Mouse (Mus musculus): Measurements from ENCODE around the gene Lysmd4. TPM values are rescaled to one million over a fixed set of nuclear protein-coding genes. Genes with fewer than 3 reads are reported as not detected.
"Not testable (repeated sequence)": the region's sequence is repeated elsewhere in the genome, so short reads cannot be mapped to it uniquely, and the experiment has no call there.

The Lysmd4 gene
- total RNA-seq, 2 experiments from 2014 or later: 37.0 to 37.6 TPM

GRCm38 (mm10) chr7:67228891-67229602 lies 6.7 kb downstream of the Lysmd4 start:
- intact Hi-C loops (cut with DNase I): no loop called here
- peak in 1 of 2 experiments; percentile 47 for DNase-seq (ENCODE audit: extremely low spot score in 1 of 2, low spot score in 2 of 2)

- no peak for DNase-seq (ENCODE audit: extremely low spot score in 1 of 2, low spot score in 2 of 2)
- intact Hi-C loops (cut with DNase I): no loop called here
Observed at GRCm38 (mm10) chr7:67229701-67230100, 7.4 kb downstream of the Lysmd4 start.

- intact Hi-C loops (cut with DNase I): no loop called here
- DNase-seq (ENCODE audit: extremely low spot score in 1 of 2, low spot score in 2 of 2): peak in 1 of 2 experiments; percentile 15
Observed at GRCm38 (mm10) chr7:67230221-67230620, 7.9 kb downstream of the Lysmd4 start.

- intact Hi-C loops (cut with DNase I): no loop called here
Observed at GRCm38 (mm10) chr7:67230640-67231140, 8.3 kb downstream of the Lysmd4 start.

GRCm38 (mm10) chr7:67232504-67232903 lies 10.2 kb downstream of the Lysmd4 start:
- DNase-seq (ENCODE audit: extremely low spot score in 1 of 2, low spot score in 2 of 2): no peak
- intact Hi-C loops (cut with DNase I): no loop called here

More at GRCm38 (mm10) chr7:67230640-67231140, 8.3 kb downstream of the Lysmd4 start:
- no peak for DNase-seq (ENCODE audit: extremely low spot score in 1 of 2, low spot score in 2 of 2)

- intact Hi-C loops (cut with DNase I): loop anchor here (5.0 kb wide), 1 partner anchor 398 kb away; no protein-coding TSS in a partner anchor
Observed at GRCm38 (mm10) chr7:67234797-67235196, 12.5 kb downstream of the Lysmd4 start.

GRCm38 (mm10) chr7:67236351-67236750 lies 14.0 kb downstream of the Lysmd4 start:
- intact Hi-C loops (cut with DNase I): loop anchor here (5.0 kb wide), 1 partner anchor 396 kb away; no protein-coding TSS in a partner anchor
- no peak for DNase-seq (ENCODE audit: extremely low spot score in 1 of 2, low spot score in 2 of 2)

More at GRCm38 (mm10) chr7:67234797-67235196, 12.5 kb downstream of the Lysmd4 start:
- DNase-seq (ENCODE audit: extremely low spot score in 1 of 2, low spot score in 2 of 2): peak in 1 of 2 experiments; percentile 78

- intact Hi-C loops (cut with DNase I): loop anchor here (5.0 kb wide), 1 partner anchor 395 kb away; no protein-coding TSS in a partner anchor
- no peak for DNase-seq (ENCODE audit: extremely low spot score in 1 of 2, low spot score in 2 of 2)
Observed at GRCm38 (mm10) chr7:67237752-67238151, 15.4 kb downstream of the Lysmd4 start.

- intact Hi-C loops (cut with DNase I): loop anchor here (10.0 kb wide), 1 partner anchor 303 kb away; no protein-coding TSS in a partner anchor
- DNase-seq (ENCODE audit: extremely low spot score in 1 of 2, low spot score in 2 of 2): no peak
Observed at GRCm38 (mm10) chr7:67241969-67242368, 19.6 kb downstream of the Lysmd4 start.

- DNase-seq (ENCODE audit: extremely low spot score in 1 of 2, low spot score in 2 of 2): no peak
- intact Hi-C loops (cut with DNase I): loop anchor here (10.0 kb wide), 1 partner anchor 301 kb away; no protein-coding TSS in a partner anchor
Observed at GRCm38 (mm10) chr7:67243121-67243893, 21.0 kb downstream of the Lysmd4 start.

- intact Hi-C loops (cut with DNase I): loop anchor here (10.0 kb wide), 1 partner anchor 301 kb away; no protein-coding TSS in a partner anchor
- DNase-seq (ENCODE audit: extremely low spot score in 1 of 2, low spot score in 2 of 2): no peak
Observed at GRCm38 (mm10) chr7:67243894-67244282, 21.5 kb downstream of the Lysmd4 start.

GRCm38 (mm10) chr7:67245255-67245654 lies 22.9 kb downstream of the Lysmd4 start:
- DNase-seq (ENCODE audit: extremely low spot score in 1 of 2, low spot score in 2 of 2): no peak
- intact Hi-C loops (cut with DNase I): loop anchor here (10.0 kb wide), 1 partner anchor 300 kb away; no protein-coding TSS in a partner anchor

- no peak for DNase-seq (ENCODE audit: extremely low spot score in 1 of 2, low spot score in 2 of 2)
- intact Hi-C loops (cut with DNase I): loop anchor here (10.0 kb wide), 1 partner anchor 299 kb away; no protein-coding TSS in a partner anchor
Observed at GRCm38 (mm10) chr7:67246067-67246466, 23.7 kb downstream of the Lysmd4 start.

- peak; percentile 16 to 81 for DNase-seq (ENCODE audit: extremely low spot score in 1 of 2, low spot score in 2 of 2)
- intact Hi-C loops (cut with DNase I): no loop called here
Observed at GRCm38 (mm10) chr7:67259828-67260563, 37.7 kb downstream of the Lysmd4 start.

- intact Hi-C loops (cut with DNase I); DNase-seq (ENCODE audit: extremely low spot score in 1 of 2, low spot score in 2 of 2): not testable (repeated sequence)
Observed at GRCm38 (mm10) chr7:67270447-67270846, 48.1 kb downstream of the Lysmd4 start.

GRCm38 (mm10) chr7:67283581-67283980 lies 61.2 kb downstream of the Lysmd4 start:
- DNase-seq (ENCODE audit: extremely low spot score in 1 of 2, low spot score in 2 of 2): no peak
- intact Hi-C loops (cut with DNase I): no loop called here

- intact Hi-C loops (cut with DNase I): no loop called here
- DNase-seq (ENCODE audit: extremely low spot score in 1 of 2, low spot score in 2 of 2): no peak
Observed at GRCm38 (mm10) chr7:67287456-67287855, 65.1 kb downstream of the Lysmd4 start.

GRCm38 (mm10) chr7:67291356-67291755 lies 69.0 kb downstream of the Lysmd4 start:
- intact Hi-C loops (cut with DNase I): no loop called here
- no peak for DNase-seq (ENCODE audit: extremely low spot score in 1 of 2, low spot score in 2 of 2)

GRCm38 (mm10) chr7:67296419-67296818 lies 74.1 kb downstream of the Lysmd4 start:
- no peak for DNase-seq (ENCODE audit: extremely low spot score in 1 of 2, low spot score in 2 of 2)
- intact Hi-C loops (cut with DNase I): no loop called here
